Mouse (Mus musculus) mesoderm, embryonic 11.5 days (tissue): ENCODE results near the gene Ankrd13b.

ENCODE experiments used
- DNase-seq: peaks from one replicate; pipeline ENCODE4 v3.0.0-alpha.2; 2012; ENCODE audit warnings: low read depth, low spot score

Gene Ankrd13b

GRCm38 (mm10) chr11:77462283-77463100 lies 27.0 kb downstream of the Ankrd13b start, which contains the start of gene Coro6:
TSS of gene Coro6 (plus strand) at chr11:77462411.
- DNase-seq: peak; percentile 64

DNA sequence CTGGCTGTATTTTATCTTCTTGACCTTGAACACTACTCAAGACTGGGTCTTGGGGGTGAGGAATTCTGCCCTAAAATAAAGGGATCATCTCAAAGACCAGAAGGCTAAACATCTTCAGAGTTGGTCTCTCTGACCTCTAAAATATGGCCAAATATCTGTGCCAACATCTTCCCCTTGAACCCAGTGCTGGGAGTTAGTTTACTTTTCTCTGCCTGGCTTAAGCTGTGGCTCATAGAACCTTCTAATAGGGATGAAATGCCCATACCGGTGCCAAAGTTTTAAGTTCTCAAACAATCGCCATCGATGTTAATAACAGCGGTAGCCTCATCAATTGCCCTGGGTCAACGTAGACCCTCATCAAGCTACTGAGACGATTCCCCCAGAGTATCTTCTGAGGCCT lies 27.6 kb downstream of the Ankrd13b start:
- DNase-seq: no peak

GRCm38 (mm10) chr11:77456866-77457265 lies 32.6 kb downstream of the Ankrd13b start:
- no peak for DNase-seq

DNA sequence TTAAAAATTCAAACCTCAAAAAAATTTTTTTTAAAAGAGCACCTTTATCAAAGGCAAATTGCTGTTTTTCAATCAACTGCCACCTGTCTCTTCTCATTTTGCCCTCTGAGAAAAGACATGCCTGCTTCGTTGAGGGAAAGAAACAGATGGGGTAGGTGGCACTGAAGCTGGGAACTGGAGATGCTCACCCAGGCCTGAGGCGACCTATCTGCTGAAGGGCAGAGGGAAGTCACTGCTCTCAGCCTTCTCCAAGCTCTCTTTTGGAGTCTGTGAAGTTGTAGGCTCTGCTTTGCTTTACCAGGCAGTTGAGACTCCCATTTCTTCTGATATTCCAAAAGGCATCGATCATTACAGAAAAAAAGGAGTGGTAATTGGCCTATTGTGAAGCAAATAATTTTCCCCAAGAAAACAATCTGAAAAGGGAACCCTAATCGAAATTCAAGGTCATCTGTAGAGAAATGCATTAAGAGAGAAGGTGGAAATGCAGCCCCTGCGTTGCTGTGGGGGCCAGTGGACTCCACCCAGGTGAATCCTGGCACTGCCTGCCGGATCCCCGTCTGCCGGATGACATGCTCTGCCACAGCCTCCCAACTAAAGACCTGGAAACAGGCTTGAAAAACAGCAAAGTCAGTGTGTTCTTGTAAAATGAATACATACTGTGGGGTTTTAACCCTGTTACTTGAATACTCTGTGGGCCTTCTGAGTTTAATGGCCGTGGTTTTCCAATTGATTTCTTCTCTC lies 33.5 kb downstream of the Ankrd13b start:
- no peak for DNase-seq

DNA sequence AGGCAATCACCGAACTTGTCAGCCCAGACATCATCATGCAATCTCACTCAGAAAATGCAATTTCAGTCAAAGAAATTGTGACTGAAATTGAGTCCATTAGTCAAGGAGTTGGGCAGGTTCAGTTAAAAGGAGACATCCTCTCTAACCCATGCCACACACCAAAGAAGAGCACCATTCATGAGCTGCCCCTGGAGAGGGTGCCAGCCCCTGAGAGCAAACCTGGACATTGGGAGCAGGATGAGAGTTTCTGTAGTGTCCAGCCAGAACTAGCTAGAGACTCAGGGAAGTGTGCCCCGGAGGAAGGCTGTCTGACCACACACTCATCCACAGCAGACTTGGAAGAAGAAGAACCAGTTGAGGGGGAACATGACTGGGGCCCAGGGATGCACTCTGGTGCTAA lies 36.1 kb downstream of the Ankrd13b start:
- DNase-seq: no peak

- no peak for DNase-seq
Observed at GRCm38 (mm10) chr11:77451670-77452069, 37.8 kb downstream of the Ankrd13b start.

DNA sequence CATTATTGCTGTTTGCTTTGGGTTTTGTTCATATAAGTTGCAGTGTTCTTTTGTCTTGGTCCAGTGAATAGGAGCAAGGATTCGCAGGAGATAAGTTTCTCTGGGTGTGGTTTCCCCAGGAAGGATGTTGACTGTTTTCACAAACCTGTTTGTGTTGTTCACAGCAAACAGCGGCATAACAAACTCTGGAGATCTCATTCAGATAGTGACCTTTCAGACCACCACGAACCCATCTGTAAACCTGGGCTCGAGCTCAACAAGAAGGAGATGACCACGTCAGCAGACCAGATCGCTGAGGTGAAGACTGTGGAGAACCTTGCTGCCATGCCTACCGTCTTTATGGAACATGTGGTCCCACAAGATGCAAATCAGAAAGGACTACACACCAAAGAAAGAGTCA lies 40.3 kb downstream of the Ankrd13b start:
- no peak for DNase-seq

DNA sequence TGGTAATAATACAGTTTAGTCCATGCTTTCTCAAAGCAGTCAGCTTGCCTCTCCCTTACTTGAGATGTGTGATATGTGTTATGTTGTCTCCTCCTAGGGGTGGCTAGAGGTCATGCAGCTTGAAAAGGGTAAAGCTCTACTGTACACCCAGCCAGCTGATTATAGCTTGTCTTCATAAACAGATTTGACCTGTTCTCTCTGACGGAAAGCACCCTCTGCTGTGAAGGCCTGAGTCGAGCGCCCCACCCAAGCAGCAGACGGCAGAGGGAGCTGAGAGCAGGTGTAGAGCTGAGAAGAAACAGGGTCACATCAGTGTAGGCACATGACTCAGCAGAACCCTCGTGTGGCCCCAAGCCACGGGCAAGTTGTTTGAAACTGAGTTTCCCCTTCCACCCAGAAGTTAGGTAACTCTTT lies 42.8 kb downstream of the Ankrd13b start:
- DNase-seq: peak; percentile 41

GRCm38 (mm10) chr11:77444939-77445338 lies 44.5 kb downstream of the Ankrd13b start:
- DNase-seq: no peak

DNA sequence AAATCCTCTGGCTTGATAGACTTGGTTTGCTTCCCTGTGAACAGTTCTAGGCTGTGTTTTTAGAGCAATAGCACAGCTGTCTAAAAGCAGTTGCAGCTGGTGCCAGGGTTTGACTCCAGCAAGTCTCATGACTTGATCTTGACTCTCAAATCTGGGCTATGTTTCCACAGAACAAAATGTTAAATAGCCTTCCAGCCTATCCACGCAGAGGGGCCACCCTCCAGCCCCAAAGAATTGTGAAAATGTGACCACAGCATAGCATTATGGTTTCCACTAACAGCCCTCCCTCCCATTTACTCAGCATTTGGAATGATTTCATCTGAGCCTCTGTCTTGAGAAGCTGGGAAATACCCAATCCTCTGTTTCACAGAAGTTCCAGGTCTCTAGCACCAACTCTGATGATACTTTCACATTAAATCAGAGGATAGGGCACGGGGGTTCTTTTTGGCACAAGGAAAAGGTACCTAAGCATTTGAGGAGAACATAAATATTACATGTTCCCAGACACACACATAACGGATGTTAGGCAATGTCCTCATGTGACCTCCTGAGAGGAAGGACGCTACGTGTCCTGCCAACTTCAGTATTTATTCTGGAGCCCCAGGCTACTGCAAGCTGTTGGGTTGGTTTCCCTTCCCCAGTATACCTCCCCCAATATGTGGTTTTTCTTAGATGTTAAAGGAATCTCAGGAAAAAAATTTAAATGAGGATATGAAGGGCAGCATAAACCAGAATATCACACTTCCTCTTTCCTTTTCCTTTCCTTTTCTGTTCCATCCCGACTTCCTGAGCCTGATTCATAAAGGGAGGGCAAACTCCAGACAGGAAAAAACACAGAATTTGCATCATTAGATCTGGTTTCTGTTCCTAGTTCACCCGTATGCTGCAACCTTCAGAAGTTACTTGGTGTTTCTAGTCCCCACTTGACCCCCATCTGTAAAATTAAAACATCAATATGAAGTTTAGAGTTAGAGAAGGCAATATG lies 47.0 kb downstream of the Ankrd13b start:
- DNase-seq: no peak

DNA sequence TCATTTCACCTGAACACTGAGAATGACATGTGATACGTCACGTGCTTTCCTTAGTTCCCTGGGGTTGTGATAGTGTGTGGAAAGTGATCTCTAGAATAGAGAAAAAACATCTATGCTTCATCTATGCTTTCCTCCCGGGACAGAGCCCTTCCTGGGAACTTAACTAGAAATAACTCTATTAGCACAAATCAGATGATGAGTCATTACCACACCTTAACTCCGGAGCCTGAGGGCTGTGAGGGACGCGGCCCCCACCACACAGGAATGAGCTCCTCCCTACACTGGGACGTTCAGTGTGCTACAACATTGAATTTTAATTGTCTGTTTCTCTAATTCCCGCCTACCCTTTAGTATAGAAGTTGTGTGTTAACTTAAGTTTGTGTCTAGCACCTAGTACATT lies 48.5 kb downstream of the Ankrd13b start:
- DNase-seq: no peak

- DNase-seq: no peak
Observed at GRCm38 (mm10) chr11:77440081-77440480, 49.4 kb downstream of the Ankrd13b start.

GRCm38 (mm10) chr11:77437026-77437425 lies 52.5 kb downstream of the Ankrd13b start:
- no peak for DNase-seq

DNA sequence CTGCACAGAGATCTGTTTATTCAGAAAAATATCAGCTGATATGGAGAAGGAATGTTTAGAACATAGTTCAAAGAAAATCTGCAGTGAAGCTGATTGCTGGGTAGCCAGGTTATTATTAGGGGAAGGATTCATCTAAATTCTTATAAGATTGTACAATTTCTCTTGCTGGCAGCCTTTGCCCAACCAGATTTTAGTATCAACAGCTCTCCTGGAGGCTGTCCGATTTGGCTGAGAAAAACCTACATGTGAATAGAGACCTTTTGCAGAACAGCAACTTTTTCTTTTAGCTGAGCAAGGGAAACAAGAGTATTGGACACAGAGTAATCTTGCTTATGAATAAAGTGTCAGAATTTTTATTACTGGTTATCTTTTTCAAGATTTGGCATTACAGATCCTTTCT lies 61.0 kb downstream of the Ankrd13b start:
- DNase-seq: no peak

- DNase-seq: no peak
Observed at GRCm38 (mm10) chr11:77423175-77423859, 66.2 kb downstream of the Ankrd13b start.
